Mouse (Mus musculus) limb, embryonic 13.5 days (tissue): Measurements from ENCODE around the gene Fhit. TPM values are rescaled to one million over a fixed set of nuclear protein-coding genes. Genes with fewer than 3 reads are reported as not detected.

Experiments used
- ATAC-seq: fragments of 200-750 bp; cut with Nextera tagmentation; 2 replicates; pipeline ENCODE4 v1.8.0; 2017; ENCODE audit warnings: low read depth, moderate number of reproducible peaks, moderate TSS enrichment; ENCODE audit not compliant: low FRiP score
- H3K27ac ChIP-seq: fragments of 300-500 bp; sonication (generic); 2 replicates; pipeline ENCODE4 v1.5.1; 2015; ENCODE audit warnings: inconsistent platforms, mild to moderate bottlenecking, moderate library complexity
- H3K27me3 ChIP-seq: fragments of 300-500 bp; sonication (generic); 2 replicates; pipeline ENCODE4 v1.6.1; 2015; ENCODE audit warnings: mild to moderate bottlenecking, inconsistent platforms
- H3K36me3 ChIP-seq: fragments of 300-500 bp; sonication (generic); 2 replicates; pipeline ENCODE4 v1.6.1; 2015; ENCODE audit warnings: inconsistent platforms, mild to moderate bottlenecking, moderate library complexity
- H3K4me1 ChIP-seq: fragments of 300-500 bp; sonication (generic); 2 replicates; pipeline ENCODE4 v1.6.1; 2015; ENCODE audit warnings: inconsistent platforms
- H3K4me2 ChIP-seq: fragments of 300-500 bp; sonication (generic); replicated peaks from 2 replicates; pipeline ENCODE4 v1.6.1; 2015; ENCODE audit warnings: inconsistent platforms, mild to moderate bottlenecking, moderate library complexity
- H3K4me3 ChIP-seq: fragments of 300-500 bp; sonication (generic); 2 replicates; pipeline ENCODE4 v1.5.1; 2015; ENCODE audit warnings: moderate library complexity, mild to moderate bottlenecking, inconsistent platforms
- H3K9ac ChIP-seq: fragments of 300-500 bp; sonication (generic); 2 replicates; pipeline ENCODE4 v1.6.1; 2015; ENCODE audit warnings: mild to moderate bottlenecking, inconsistent platforms
- H3K9me3 ChIP-seq: fragments of 300-500 bp; sonication (generic); 2 replicates; pipeline ENCODE4 v1.6.1; 2016; ENCODE audit warnings: inconsistent platforms
- WGBS: fragments of 180-500 bp; shearing (Covaris S2); methylation state at CpG from one replicate; pipeline ENCODE4 v1.1.7; 2015; 5-methylcytosine and 5-hydroxymethylcytosine counted together
- polyA plus RNA-seq: library from polyadenylated mRNA; unstranded; fragments of >200 nt; fragmentation: Nextera tagmentation; extraction: Ambion mirVana; gene quantifications from 2 replicates; pipeline ENCODE4 v1.2.1, GENCODE M21; 2015

Gene Fhit
- polyA plus RNA-seq, 1 experiment from 2014 or later, result 6.3 TPM

GRCm38 (mm10) chr14:10228708-10229107, 933.1 kb downstream of the Fhit start:
- WGBS, result 62% methylated on average over 5 of the region's 5 CpGs
- Histone ChIP-seq H3K9me3 (no peaks in the 10 kb centered on the region), H3K27me3 (no peaks in the 10 kb centered on the region), H3K36me3 (no peaks in the 10 kb centered on the region), H3K4me3 (no peak overlapping the region), H3K9ac (no peak overlapping the region), H3K27ac (no peak overlapping the region), H3K4me1 (no peaks in the 10 kb centered on the region), H3K4me2 (no peak overlapping the region)
- ATAC-seq, result no peak

GRCm38 (mm10) chr14:10221847-10222246, 940.0 kb downstream of the Fhit start:
- Histone ChIP-seq H3K4me1 (no peaks in the 10 kb centered on the region), H3K27me3 (no peaks in the 10 kb centered on the region), H3K27ac (no peak overlapping the region), H3K4me3 (no peak overlapping the region), H3K36me3 (no peaks in the 10 kb centered on the region), H3K9me3 (no peaks in the 10 kb centered on the region), H3K9ac (no peak overlapping the region), H3K4me2 (no peak overlapping the region)
- ATAC-seq, result no peak
- WGBS, result 82% methylated on average over 2 of the region's 2 CpGs

- no peak overlapping the region for H3K4me2 ChIP-seq
- peaks cover 3% of the 10 kb centered on the region; the same call in 1 of the 2 replicates for H3K4me1 ChIP-seq
- 14% methylated on average over 4 of the region's 4 CpGs for WGBS
- no peak for ATAC-seq
- H3K9ac ChIP-seq, result no peak overlapping the region
- no peak overlapping the region for H3K4me3 ChIP-seq
- no peak overlapping the region for H3K27ac ChIP-seq
- no peaks in the 10 kb centered on the region for H3K27me3 ChIP-seq
- H3K36me3 ChIP-seq, result no peaks in the 10 kb centered on the region
- H3K9me3 ChIP-seq, result no peaks in the 10 kb centered on the region
Measured at GRCm38 (mm10) chr14:10213216-10213615, 948.6 kb downstream of the Fhit start.

GRCm38 (mm10) chr14:10211184-10211583, 950.7 kb downstream of the Fhit start:
- Histone ChIP-seq H3K9me3 (no peaks in the 10 kb centered on the region), H3K4me1 (peaks cover 3% of the 10 kb centered on the region; the same call in 1 of the 2 replicates), H3K4me2 (no peak overlapping the region), H3K27ac (no peak overlapping the region), H3K4me3 (no peak overlapping the region), H3K9ac (no peak overlapping the region), H3K27me3 (no peaks in the 10 kb centered on the region), H3K36me3 (no peaks in the 10 kb centered on the region)
- no peak for ATAC-seq
- WGBS, result 52% methylated on average over 5 of the region's 5 CpGs

- no peak overlapping the region for H3K27ac ChIP-seq
- 83% methylated on average over 3 of the region's 3 CpGs for whole genome bisulfite sequencing
- no peaks in the 10 kb centered on the region for H3K27me3 ChIP-seq
- H3K4me3 ChIP-seq, result no peak overlapping the region
- ATAC-seq, result no peak
- H3K9me3 ChIP-seq, result no peaks in the 10 kb centered on the region
- H3K36me3 ChIP-seq, result no peaks in the 10 kb centered on the region
- H3K9ac ChIP-seq, result no peak overlapping the region
- H3K4me2 ChIP-seq, result no peak overlapping the region
- peaks cover 3% of the 10 kb centered on the region; the same call in 1 of the 2 replicates for H3K4me1 ChIP-seq
Measured at GRCm38 (mm10) chr14:10209007-10209406, 952.8 kb downstream of the Fhit start.

- Histone ChIP-seq H3K4me1 (peaks cover 3% of the 10 kb centered on the region; the same call in 1 of the 2 replicates), H3K4me3 (no peak overlapping the region), H3K9me3 (no peaks in the 10 kb centered on the region), H3K27ac (no peak overlapping the region), H3K4me2 (no peak overlapping the region), H3K9ac (no peak overlapping the region), H3K27me3 (no peaks in the 10 kb centered on the region), H3K36me3 (no peaks in the 10 kb centered on the region)
- ATAC-seq, result no peak
- 84% methylated on average over 5 of the region's 5 CpGs for WGBS
Measured at GRCm38 (mm10) chr14:10205699-10206098, 956.1 kb downstream of the Fhit start.

- Histone ChIP-seq H3K27ac (no peak overlapping the region), H3K27me3 (no peaks in the 10 kb centered on the region), H3K9me3 (no peaks in the 10 kb centered on the region), H3K36me3 (no peaks in the 10 kb centered on the region), H3K4me2 (no peak overlapping the region), H3K9ac (no peak overlapping the region), H3K4me3 (no peak overlapping the region), H3K4me1 (peaks cover 2% of the 10 kb centered on the region; the same call in 1 of the 2 replicates)
- ATAC-seq, result no peak
- 71% methylated on average over 4 of the region's 4 CpGs for WGBS
Measured at GRCm38 (mm10) chr14:10205290-10205689, 956.5 kb downstream of the Fhit start.

GRCm38 (mm10) chr14:10194130-10194529, 967.7 kb downstream of the Fhit start:
- H3K9ac ChIP-seq, result no peak overlapping the region
- H3K27ac ChIP-seq, result no peak overlapping the region
- WGBS, result 65% methylated on average over 5 of the region's 5 CpGs
- no peaks in the 10 kb centered on the region for H3K36me3 ChIP-seq
- no peak overlapping the region for H3K4me2 ChIP-seq
- ATAC-seq, result no peak
- no peaks in the 10 kb centered on the region for H3K4me1 ChIP-seq
- H3K9me3 ChIP-seq, result no peaks in the 10 kb centered on the region
- no peak overlapping the region for H3K4me3 ChIP-seq
- no peaks in the 10 kb centered on the region for H3K27me3 ChIP-seq

- ATAC-seq, result no peak
- 60% methylated on average over 2 of the region's 2 CpGs for WGBS
- Histone ChIP-seq H3K9me3 (no peaks in the 10 kb centered on the region), H3K9ac (no peak overlapping the region), H3K4me3 (no peak overlapping the region), H3K27ac (no peak overlapping the region), H3K36me3 (no peaks in the 10 kb centered on the region), H3K27me3 (no peaks in the 10 kb centered on the region), H3K4me1 (no peaks in the 10 kb centered on the region), H3K4me2 (no peak overlapping the region)
Measured at GRCm38 (mm10) chr14:10171761-10172160, 990.1 kb downstream of the Fhit start.

- no peaks in the 10 kb centered on the region for H3K9me3 ChIP-seq
- no peak for ATAC-seq
- no peaks in the 10 kb centered on the region for H3K36me3 ChIP-seq
- no peak overlapping the region for H3K4me2 ChIP-seq
- WGBS, result 64% methylated on average over 6 of the region's 6 CpGs
- no peaks in the 10 kb centered on the region for H3K27me3 ChIP-seq
- H3K27ac ChIP-seq, result no peak overlapping the region
- H3K4me1 ChIP-seq, result no peaks in the 10 kb centered on the region
- no peak overlapping the region for H3K4me3 ChIP-seq
- H3K9ac ChIP-seq, result no peak overlapping the region
Measured at GRCm38 (mm10) chr14:10166641-10167429, 995.0 kb downstream of the Fhit start.

GRCm38 (mm10) chr14:10149872-10150271, 1012.0 kb downstream of the Fhit start:
- Histone ChIP-seq H3K4me2 (no peak overlapping the region), H3K27me3 (no peaks in the 10 kb centered on the region), H3K36me3 (no peaks in the 10 kb centered on the region), H3K4me1 (no peaks in the 10 kb centered on the region), H3K27ac (no peak overlapping the region), H3K4me3 (no peak overlapping the region), H3K9ac (no peak overlapping the region), H3K9me3 (no peaks in the 10 kb centered on the region)
- WGBS, result 69% methylated on average over 5 of the region's 5 CpGs
- no peak for ATAC-seq

GRCm38 (mm10) chr14:10139311-10139710, 1022.5 kb downstream of the Fhit start:
- Histone ChIP-seq H3K36me3 (no peaks in the 10 kb centered on the region), H3K27me3 (no peaks in the 10 kb centered on the region)

GRCm38 (mm10) chr14:10133873-10134272, 1028.0 kb downstream of the Fhit start:
- WGBS, result 93% methylated on average over 10 of the region's 10 CpGs
- no peak for ATAC-seq
- H3K9ac ChIP-seq, result no peak overlapping the region
- no peak overlapping the region for H3K27ac ChIP-seq
- H3K4me3 ChIP-seq, result no peak overlapping the region
- no peaks in the 10 kb centered on the region for H3K36me3 ChIP-seq
- H3K27me3 ChIP-seq, result no peaks in the 10 kb centered on the region
- H3K4me2 ChIP-seq, result no peak overlapping the region
- no peaks in the 10 kb centered on the region; the same call in 1 of the 2 replicates for H3K9me3 ChIP-seq
- H3K4me1 ChIP-seq, result no peaks in the 10 kb centered on the region

More at GRCm38 (mm10) chr14:10139311-10139710, 1022.5 kb downstream of the Fhit start:
- Histone ChIP-seq H3K4me3 (no peak overlapping the region), H3K9ac (no peak overlapping the region), H3K4me2 (no peak overlapping the region), H3K27ac (no peak overlapping the region), H3K4me1 (no peaks in the 10 kb centered on the region), H3K9me3 (no peaks in the 10 kb centered on the region)
- no peak for ATAC-seq
